Mouse (Mus musculus) intestine, embryonic 14.5 days (tissue): ENCODE data around the gene Tstd1. TPM values are rescaled to one million over a fixed set of nuclear protein-coding genes. Genes with fewer than 3 reads are reported as not detected.

Source experiments
- ATAC-seq: fragments of 200-750 bp; cut with Nextera tagmentation; replicated peaks from 2 replicates; pipeline ENCODE4 v1.8.0; 2017; ENCODE audit warnings: low read depth, moderate number of reproducible peaks, moderate TSS enrichment, moderate library complexity; ENCODE audit not compliant: low FRiP score, low TSS enrichment
- DNase-seq: peaks from one replicate; pipeline ENCODE4 v3.0.0-alpha.2; 2018; ENCODE audit warnings: low spot score
- H3K27ac ChIP-seq: fragments of 300-500 bp; sonication (generic); 2 replicates; pipeline ENCODE4 v1.5.1; 2014; ENCODE audit warnings: low read depth, mild to moderate bottlenecking, control low read depth
- H3K27me3 ChIP-seq: fragments of 300-500 bp; sonication (generic); replicated peaks from 2 replicates; pipeline ENCODE4 v1.6.1; 2014; ENCODE audit warnings: low read length, control low read depth; ENCODE audit not compliant: control insufficient read depth, insufficient read depth
- H3K36me3 ChIP-seq: fragments of 300-500 bp; sonication (generic); 2 replicates; pipeline ENCODE4 v1.6.1; 2014; ENCODE audit warnings: low read length, control low read depth; ENCODE audit not compliant: control insufficient read depth, insufficient read depth
- H3K4me1 ChIP-seq: fragments of 300-500 bp; sonication (generic); replicated peaks from 2 replicates; pipeline ENCODE4 v1.6.1; 2014; ENCODE audit warnings: low read length, control low read depth, mixed read lengths; ENCODE audit not compliant: control insufficient read depth, insufficient read depth
- H3K4me2 ChIP-seq: fragments of 300-500 bp; sonication (generic); 2 replicates; pipeline ENCODE4 v1.6.1; 2014; ENCODE audit warnings: low read length
- H3K4me3 ChIP-seq: fragments of 300-500 bp; sonication (generic); 2 replicates; pipeline ENCODE4 v1.5.1; 2014; ENCODE audit warnings: low read depth, low read length, control low read depth, mixed read lengths
- H3K9ac ChIP-seq: fragments of 300-500 bp; sonication (generic); 2 replicates; pipeline ENCODE4 v1.6.1; 2014; ENCODE audit warnings: mild to moderate bottlenecking, low read length
- H3K9me3 ChIP-seq: fragments of 300-500 bp; sonication (generic); 2 replicates; pipeline ENCODE4 v1.6.1; 2016; ENCODE audit warnings: low read length, control low read depth; ENCODE audit not compliant: control insufficient read depth
- WGBS: fragments of 180-500 bp; shearing (Covaris S2); extraction: QIAGEN DNeasy Blood & Tissue Kit; methylation state at CpG from one replicate; pipeline ENCODE4 v1.1.7; 2014; 5-methylcytosine and 5-hydroxymethylcytosine counted together
- polyA plus RNA-seq: library from polyadenylated mRNA; unstranded; fragments of >200 nt; fragmentation: Nextera tagmentation; extraction: Ambion mirVana; gene quantifications from 2 replicates; pipeline ENCODE4 v1.2.1, GENCODE M21; 2014

Gene Tstd1
- polyA plus RNA-seq, 1 experiment from 2014 or later, result 2.8 TPM

GRCm38 (mm10) chr1:171410947-171411484, 7.7 kb upstream of the Tstd1 start, which contains the start of gene Usf1:
Gene Usf1, plus strand, starts transcription at chr1:171411313.
- no peaks in the 10 kb centered on the region for H3K9me3 ChIP-seq
- H3K4me1 ChIP-seq, result peaks cover 10% of the 10 kb centered on the region
- H3K27ac ChIP-seq, result peak within 1 kb of the TSS; percentile 86
- peak; percentile 96 for ATAC-seq
- H3K4me2 ChIP-seq, result peak within 1 kb of the TSS; percentile 57
- H3K9ac ChIP-seq, result peak within 1 kb of the TSS; percentile 93
- no peaks in the 10 kb centered on the region for H3K27me3 ChIP-seq
- under 1% methylated on average over 36 of the region's 36 CpGs for WGBS
- peak within 1 kb of the TSS; percentile 69 for H3K4me3 ChIP-seq
- peak; percentile 97 for DNase-seq
- H3K36me3 ChIP-seq, result peaks cover 18% of the 10 kb centered on the region

DNA sequence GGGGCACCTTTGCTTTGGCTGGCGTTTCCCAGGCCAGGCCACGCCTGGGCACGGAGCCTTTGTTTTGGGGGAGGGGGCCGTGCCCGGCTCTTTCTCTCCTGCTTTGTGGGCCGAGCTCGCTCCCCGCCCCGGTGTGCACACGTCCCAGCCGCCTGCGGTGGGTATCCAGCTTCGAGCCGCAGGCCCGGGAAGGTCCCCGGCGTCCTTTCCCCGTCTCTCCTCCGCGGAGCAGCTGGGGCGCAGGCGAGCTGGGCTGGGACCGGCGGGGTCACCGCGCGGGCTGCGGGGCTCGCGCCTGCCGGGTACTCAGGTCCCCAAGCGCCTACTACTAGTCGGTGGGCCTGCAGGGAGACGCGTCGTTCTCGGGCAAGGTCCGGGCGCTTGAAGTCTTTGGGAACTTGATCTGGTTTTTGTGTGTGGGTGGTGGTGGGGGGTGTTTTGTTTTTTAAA, 7.2 kb upstream of the Tstd1 start:
- ATAC-seq (peak; percentile 70), DNase-seq (no peak)
- WGBS, result 0% methylated on average over 38 of the region's 39 CpGs
- H3K4me1 ChIP-seq, result peaks cover 10% of the 10 kb centered on the region
- peak overlapping the region; percentile 57 for H3K4me2 ChIP-seq
- H3K27ac ChIP-seq, result peak overlapping the region; percentile 86
- peak overlapping the region; percentile 93 for H3K9ac ChIP-seq
- peak overlapping the region; percentile 69 for H3K4me3 ChIP-seq
- H3K9me3 ChIP-seq, result no peaks in the 10 kb centered on the region
- no peaks in the 10 kb centered on the region for H3K27me3 ChIP-seq
- peaks cover 23% of the 10 kb centered on the region for H3K36me3 ChIP-seq

DNA sequence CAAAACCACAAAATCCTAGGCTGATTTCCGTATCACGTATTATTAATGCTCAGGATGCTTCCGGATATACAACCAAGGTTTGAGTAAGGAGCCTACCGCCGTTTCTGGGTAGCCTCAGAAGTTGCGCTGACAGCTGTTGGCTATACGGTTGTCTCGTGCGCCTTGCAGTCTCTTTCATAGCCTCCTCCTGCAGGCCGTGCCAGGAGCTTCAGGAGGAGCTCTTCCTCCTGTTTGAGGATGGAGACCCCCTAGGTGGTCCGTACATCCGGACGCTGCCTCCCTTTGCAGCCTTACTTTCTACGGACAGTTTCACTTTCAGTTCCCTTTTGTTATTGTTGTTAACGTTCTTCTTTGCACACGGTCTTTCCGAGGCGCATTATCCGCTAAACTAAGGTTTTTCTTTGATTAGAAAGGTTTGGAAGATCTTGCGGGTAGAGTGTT, 6.7 kb upstream of the Tstd1 start:
- Histone ChIP-seq H3K9ac (peak overlapping the region; percentile 93), H3K36me3 (peaks cover 28% of the 10 kb centered on the region), H3K4me1 (peaks cover 10% of the 10 kb centered on the region), H3K9me3 (no peaks in the 10 kb centered on the region), H3K4me3 (peak overlapping the region; percentile 69), H3K4me2 (peak overlapping the region; percentile 57), H3K27ac (peak overlapping the region; percentile 86), H3K27me3 (no peaks in the 10 kb centered on the region)
- peak; percentile 79 for DNase-seq
- 1% methylated on average over 20 of the region's 20 CpGs for WGBS
- peak; percentile 41 for ATAC-seq

GRCm38 (mm10) chr1:171412446-171412845, 6.2 kb upstream of the Tstd1 start:
- Histone ChIP-seq H3K27me3 (no peaks in the 10 kb centered on the region), H3K4me1 (peaks cover 10% of the 10 kb centered on the region), H3K4me2 (peak overlapping the region; percentile 57), H3K4me3 (peak overlapping the region; percentile 69), H3K9ac (peak overlapping the region; percentile 93), H3K27ac (peak overlapping the region; percentile 86), H3K36me3 (peaks cover 33% of the 10 kb centered on the region), H3K9me3 (no peaks in the 10 kb centered on the region)
- no peak for DNase-seq
- no peak for ATAC-seq
- WGBS, result 30% methylated on average over 3 of the region's 3 CpGs

GRCm38 (mm10) chr1:171413608-171414007, 5.1 kb upstream of the Tstd1 start:
- Histone ChIP-seq H3K9me3 (no peaks in the 10 kb centered on the region), H3K9ac (no peak overlapping the region), H3K4me3 (no peak overlapping the region), H3K27ac (no peak overlapping the region), H3K4me2 (no peak overlapping the region), H3K36me3 (peaks cover 44% of the 10 kb centered on the region), H3K4me1 (peaks cover 10% of the 10 kb centered on the region), H3K27me3 (no peaks in the 10 kb centered on the region)
- DNase-seq (no peak), ATAC-seq (no peak)
- WGBS, result 81% methylated on average over 8 of the region's 8 CpGs

- DNase-seq (no peak), ATAC-seq (no peak)
- H3K27me3 ChIP-seq, result no peaks in the 10 kb centered on the region
- WGBS, result 71% methylated on average over 12 of the region's 12 CpGs
- H3K9ac ChIP-seq, result no peak overlapping the region
- no peak overlapping the region for H3K4me2 ChIP-seq
- H3K36me3 ChIP-seq, result peaks cover 65% of the 10 kb centered on the region
- H3K4me3 ChIP-seq, result no peak overlapping the region
- H3K9me3 ChIP-seq, result no peaks in the 10 kb centered on the region
- no peaks in the 10 kb centered on the region for H3K4me1 ChIP-seq
- H3K27ac ChIP-seq, result no peak overlapping the region
Observed at GRCm38 (mm10) chr1:171419291-171419882, 715 bp downstream of the Tstd1 start.

DNA sequence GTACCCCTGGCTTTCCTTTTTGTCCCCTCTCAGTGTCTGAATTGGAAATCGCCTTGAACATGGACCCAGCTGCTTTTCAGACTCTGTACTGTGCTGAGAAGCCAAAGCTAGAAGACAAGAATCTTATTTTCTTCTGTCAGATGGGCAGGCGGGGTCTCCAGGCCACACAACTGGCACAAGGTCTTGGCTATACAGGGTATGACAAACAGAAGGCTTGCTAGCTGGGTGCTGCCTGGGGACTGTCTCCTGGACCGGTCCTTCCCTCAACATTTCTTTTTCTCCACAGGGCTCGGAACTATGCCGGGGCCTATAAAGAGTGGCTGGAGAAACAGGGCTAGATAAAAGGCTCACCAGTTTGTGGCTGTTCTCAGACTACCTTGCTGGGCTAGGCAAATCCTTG, 1.2 kb downstream of the Tstd1 start:
- DNase-seq, result no peak
- H3K4me1 ChIP-seq, result 0 out of 2 replicates have a peak, but pooled peaks cover under 1% of the 10 kb centered on the region
- no peaks in the 10 kb centered on the region for H3K9me3 ChIP-seq
- WGBS, result 81% methylated on average over 5 of the region's 5 CpGs
- H3K27ac ChIP-seq, result no peak overlapping the region
- peaks cover 60% of the 10 kb centered on the region for H3K36me3 ChIP-seq
- no peak for ATAC-seq
- no peak overlapping the region for H3K4me3 ChIP-seq
- H3K9ac ChIP-seq, result no peak overlapping the region
- no peak overlapping the region for H3K4me2 ChIP-seq
- no peaks in the 10 kb centered on the region for H3K27me3 ChIP-seq

GRCm38 (mm10) chr1:171422504-171423095, 3.9 kb downstream of the Tstd1 start:
- no peak overlapping the region for H3K27ac ChIP-seq
- ATAC-seq, result no peak
- DNase-seq, result no peak
- H3K36me3 ChIP-seq, result peaks cover 33% of the 10 kb centered on the region
- 83% methylated on average over 8 of the region's 8 CpGs for WGBS
- no peak overlapping the region for H3K4me3 ChIP-seq
- H3K9ac ChIP-seq, result no peak overlapping the region
- H3K27me3 ChIP-seq, result no peaks in the 10 kb centered on the region
- H3K4me1 ChIP-seq, result 0 out of 2 replicates have a peak, but pooled peaks cover 6% of the 10 kb centered on the region
- H3K9me3 ChIP-seq, result no peaks in the 10 kb centered on the region
- H3K4me2 ChIP-seq, result no peak overlapping the region
